Mouse (Mus musculus) C2C12 (cell line): Measurements from ENCODE around the gene Hsdl2.

Experiments
- CEBPB ChIP-seq: IDR thresholded peaks from one replicate; pipeline ENCODE4 v1.6.1; 2011; ENCODE audit warnings: low read depth, mild to moderate bottlenecking, control low read depth, moderate library complexity
- CTCF ChIP-seq: IDR thresholded peaks from one replicate; pipeline ENCODE4 v1.5.1; 2011; ENCODE audit not compliant: control insufficient read depth, insufficient read depth, insufficient read length
- MYOD1 ChIP-seq: IDR thresholded peaks from one replicate; pipeline ENCODE4 v1.6.1; 2011; ENCODE audit warnings: low read depth; ENCODE audit not compliant: control insufficient read depth, insufficient read length
- MYOG ChIP-seq: IDR thresholded peaks from one replicate; pipeline ENCODE4 v1.6.1; 2011; ENCODE audit not compliant: control insufficient read depth, insufficient read length; ENCODE audit errors: extremely low read depth
- USF1 ChIP-seq: IDR thresholded peaks from one replicate; pipeline ENCODE4 v1.6.1; 2011; ENCODE audit warnings: low read depth, mild to moderate bottlenecking, control low read depth, moderate library complexity

DNA sequence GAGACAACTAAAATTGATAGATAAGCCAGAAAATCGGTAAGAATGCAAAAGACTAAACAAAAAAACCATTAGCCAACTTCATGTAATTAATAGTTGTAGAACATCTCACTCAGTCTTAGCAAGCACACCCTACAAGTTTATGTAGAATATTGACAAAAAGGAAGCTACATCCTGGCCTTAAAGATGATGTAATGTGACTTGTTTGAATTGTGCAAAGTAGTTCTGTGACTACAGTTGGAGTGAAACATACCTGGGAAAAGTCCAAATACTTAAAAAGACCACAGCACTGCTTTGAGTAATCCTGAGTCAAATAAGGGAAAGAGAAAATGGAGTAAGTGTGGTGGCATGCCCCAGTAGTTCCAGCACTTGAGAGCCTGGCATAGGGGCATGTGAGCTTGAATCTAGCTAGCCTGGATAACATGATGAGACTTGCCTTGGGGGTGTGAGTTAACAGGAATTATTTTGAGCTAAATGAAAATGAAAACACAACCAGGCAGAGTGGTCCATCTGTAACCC, 70.9 kb downstream of the Hsdl2 start:
- TF ChIP-seq CTCF (no peak), USF1 (no peak), MYOD1 (no peak), CEBPB (no peak), MYOG (no peak)
